Mouse (Mus musculus): ENCODE data around the gene Zfp385a. TPM values are rescaled to one million over a fixed set of nuclear protein-coding genes. Genes with fewer than 3 reads are reported as not detected.

Zfp385a gene
- polyA plus RNA-seq, 1 experiment from 2014 or later: 9.1 TPM

DNA sequence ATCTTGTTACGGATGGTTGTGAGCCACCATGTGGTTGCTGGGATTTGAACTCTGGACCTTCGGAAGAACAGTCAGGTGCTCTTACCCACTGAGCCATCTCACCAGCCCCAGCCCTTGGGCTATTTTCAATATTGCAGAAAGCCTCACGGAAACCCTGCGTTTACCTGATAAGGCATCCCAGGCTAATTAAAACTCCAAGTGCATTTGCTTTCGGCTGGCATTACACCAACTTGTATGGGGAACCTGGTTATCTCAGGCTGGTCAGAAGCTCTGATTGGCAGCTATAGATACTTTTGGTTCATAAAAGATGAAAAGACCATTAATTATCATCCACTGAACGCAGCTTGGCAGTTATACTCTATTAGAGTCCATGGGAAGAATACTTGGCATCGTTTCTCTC is 22.4 kb upstream of the Zfp385a start:
- Histone ChIP-seq H3K4me3 (ENCODE audit: control insufficient read depth in 1 of 2, insufficient read depth in 1 of 2, low read depth in 1 of 2, low read length in 2 of 2) (no peak overlapping the region), H3K36me3 (ENCODE audit: control insufficient read depth, insufficient read depth, low read length) (peaks cover 25% of the 10 kb centered on the region), H3K27ac (replicated peaks in 1 of 2; ENCODE audit: control insufficient read depth in 1 of 2, insufficient read depth in 1 of 2, low read depth in 2 of 2, low read length in 2 of 2) (peak overlapping the region in 1 of 2 experiments; percentile 25; a peak in 1 of 4 replicates), H3K27me3 (ENCODE audit: control insufficient read depth, insufficient read depth, low read length) (no peaks in the 10 kb centered on the region), H3K4me2 (ENCODE audit: low read length) (no peak overlapping the region), H3K4me1 (ENCODE audit: control insufficient read depth in 2 of 2, insufficient read depth in 2 of 2, low read length in 2 of 2) (peaks cover 50 to 74% of the 10 kb centered on the region in 2 experiments), H3K9me3 (ENCODE audit: control insufficient read depth, low read length) (no peaks in the 10 kb centered on the region), H3K9ac (ENCODE audit: low read length) (no peak overlapping the region)
- WGBS: 59% methylated on average over 6 of the region's 7 CpGs
- ATAC-seq (ENCODE audit: insufficient number of reproducible peaks, insufficient read depth, low FRiP score, low read depth): no peak

DNA sequence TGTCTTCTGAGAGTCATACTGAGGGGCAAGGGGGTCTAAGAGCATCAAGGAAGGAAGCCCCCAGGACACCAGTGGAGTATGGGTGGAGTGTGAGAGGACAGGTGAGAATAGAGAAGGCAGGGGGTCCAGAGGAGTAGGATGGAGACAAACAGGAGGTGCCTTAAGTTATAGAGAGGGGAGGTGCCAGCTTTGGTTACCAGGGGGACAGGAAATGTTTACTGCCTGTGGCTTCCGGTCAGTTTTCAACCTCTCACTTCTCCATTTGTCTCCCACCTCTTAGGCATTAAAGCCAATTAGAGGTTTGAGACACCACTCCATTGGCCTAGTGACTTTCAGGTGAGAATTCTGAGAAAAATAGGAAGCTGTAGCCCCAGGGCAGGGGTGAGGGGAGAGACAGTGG is 21.4 kb upstream of the Zfp385a start:
- peak overlapping the region; percentile 0 to 81; a peak in 2 of 4 replicates for H3K27ac ChIP-seq (replicated peaks in 1 of 2; ENCODE audit: control insufficient read depth in 1 of 2, insufficient read depth in 1 of 2, low read depth in 2 of 2, low read length in 2 of 2)
- H3K9ac ChIP-seq (ENCODE audit: low read length): peak overlapping the region; percentile 44
- no peaks in the 10 kb centered on the region for H3K9me3 ChIP-seq (ENCODE audit: control insufficient read depth, low read length)
- H3K4me3 ChIP-seq (ENCODE audit: control insufficient read depth in 1 of 2, insufficient read depth in 1 of 2, low read depth in 1 of 2, low read length in 2 of 2): no peak overlapping the region
- no peaks in the 10 kb centered on the region for H3K27me3 ChIP-seq (ENCODE audit: control insufficient read depth, insufficient read depth, low read length)
- H3K4me1 ChIP-seq (ENCODE audit: control insufficient read depth in 2 of 2, insufficient read depth in 2 of 2, low read length in 2 of 2): peaks cover 54 to 80% of the 10 kb centered on the region in 2 experiments
- H3K4me2 ChIP-seq (ENCODE audit: low read length): no peak overlapping the region
- WGBS: 40% methylated on average over 1 of the region's 1 CpGs
- ATAC-seq (ENCODE audit: insufficient number of reproducible peaks, insufficient read depth, low FRiP score, low read depth): no peak
- peaks cover 35% of the 10 kb centered on the region for H3K36me3 ChIP-seq (ENCODE audit: control insufficient read depth, insufficient read depth, low read length)

DNA sequence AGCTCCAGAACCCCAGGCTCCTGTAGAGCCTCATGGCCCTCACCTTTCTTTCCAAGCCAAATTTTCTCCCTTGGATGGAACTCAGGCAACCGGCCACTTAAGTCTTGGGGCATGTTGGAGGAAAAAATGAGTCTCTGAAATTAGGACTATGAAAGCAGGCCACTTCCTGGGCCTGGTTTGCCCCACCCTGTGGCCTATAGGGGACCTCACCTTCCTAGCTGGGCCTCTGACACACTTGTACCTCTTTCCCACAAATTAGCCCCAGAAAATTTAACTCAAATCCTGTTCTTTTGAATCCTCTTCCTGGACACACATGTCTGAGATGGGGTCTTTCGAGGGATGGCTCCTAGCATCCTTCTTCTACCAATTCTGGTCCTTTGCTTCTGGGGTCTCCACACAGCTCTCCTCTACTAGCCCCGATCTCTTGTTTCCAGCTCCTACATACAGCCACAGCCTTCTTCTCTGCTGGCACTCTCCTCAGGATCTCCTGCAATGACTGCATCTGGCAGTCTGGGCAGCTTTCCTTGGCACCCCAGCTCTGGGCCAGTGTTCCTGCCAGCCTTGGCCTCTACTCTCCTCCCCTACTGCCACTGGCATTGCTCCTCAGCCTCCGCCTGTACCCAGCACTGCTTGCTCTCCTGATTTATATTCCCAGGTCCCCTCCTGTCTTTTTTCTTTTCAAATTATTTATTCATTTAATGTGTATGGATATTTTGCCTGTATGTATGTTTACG is 20.1 kb upstream of the Zfp385a start:
- H3K9ac ChIP-seq (ENCODE audit: low read length): peak overlapping the region; percentile 55
- H3K27me3 ChIP-seq (ENCODE audit: control insufficient read depth, insufficient read depth, low read length): no peaks in the 10 kb centered on the region
- peak overlapping the region; percentile 75 to 81 for H3K27ac ChIP-seq (replicated peaks in 1 of 2; ENCODE audit: control insufficient read depth in 1 of 2, insufficient read depth in 1 of 2, low read depth in 2 of 2, low read length in 2 of 2)
- peak overlapping the region; percentile 51 for H3K4me2 ChIP-seq (ENCODE audit: low read length)
- H3K36me3 ChIP-seq (ENCODE audit: control insufficient read depth, insufficient read depth, low read length): peaks cover 48% of the 10 kb centered on the region
- H3K4me3 ChIP-seq (ENCODE audit: control insufficient read depth in 1 of 2, insufficient read depth in 1 of 2, low read depth in 1 of 2, low read length in 2 of 2): no peak overlapping the region
- H3K9me3 ChIP-seq (ENCODE audit: control insufficient read depth, low read length): no peaks in the 10 kb centered on the region
- peaks cover 61 to 88% of the 10 kb centered on the region in 2 experiments for H3K4me1 ChIP-seq (ENCODE audit: control insufficient read depth in 2 of 2, insufficient read depth in 2 of 2, low read length in 2 of 2)
- no peak for ATAC-seq (ENCODE audit: insufficient number of reproducible peaks, insufficient read depth, low FRiP score, low read depth)
- 85% methylated on average over 5 of the region's 5 CpGs for WGBS

DNA sequence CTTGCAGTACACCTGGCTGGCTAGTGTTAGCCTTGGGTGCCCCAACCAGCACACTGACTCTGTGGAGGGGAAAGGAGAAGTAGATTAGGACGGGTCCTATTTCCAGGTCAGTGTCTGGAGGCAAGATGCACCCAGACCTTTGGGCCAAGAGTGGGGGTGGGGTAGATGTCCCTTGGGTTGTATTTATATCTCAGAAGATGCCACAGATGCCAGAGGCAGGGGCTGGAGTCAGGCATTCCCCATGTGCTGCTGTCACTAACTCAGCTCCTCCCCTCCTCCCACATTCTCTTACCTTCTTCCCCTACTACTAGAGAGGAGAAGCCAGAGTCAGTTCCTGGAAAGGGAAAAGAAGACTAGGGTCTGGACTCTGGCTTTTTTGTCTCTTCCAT is 19.2 kb upstream of the Zfp385a start:
- Histone ChIP-seq H3K36me3 (ENCODE audit: control insufficient read depth, insufficient read depth, low read length) (peaks cover 57% of the 10 kb centered on the region), H3K4me2 (ENCODE audit: low read length) (peak overlapping the region; percentile 51), H3K4me3 (ENCODE audit: control insufficient read depth in 1 of 2, insufficient read depth in 1 of 2, low read depth in 1 of 2, low read length in 2 of 2) (peak overlapping the region in 1 of 2 experiments; percentile 5; a peak in 1 of 4 replicates), H3K9ac (ENCODE audit: low read length) (peak overlapping the region; percentile 55), H3K4me1 (ENCODE audit: control insufficient read depth in 2 of 2, insufficient read depth in 2 of 2, low read length in 2 of 2) (peaks cover 63 to 89% of the 10 kb centered on the region in 2 experiments), H3K27ac (replicated peaks in 1 of 2; ENCODE audit: control insufficient read depth in 1 of 2, insufficient read depth in 1 of 2, low read depth in 2 of 2, low read length in 2 of 2) (peak overlapping the region; percentile 75 to 81), H3K9me3 (ENCODE audit: control insufficient read depth, low read length) (no peaks in the 10 kb centered on the region), H3K27me3 (ENCODE audit: control insufficient read depth, insufficient read depth, low read length) (no peaks in the 10 kb centered on the region)
- WGBS: 12% methylated on average over 1 of the region's 1 CpGs
- 0 out of 2 replicates have a peak, but pooled peaks have one; percentile 34 for ATAC-seq (ENCODE audit: insufficient number of reproducible peaks, insufficient read depth, low FRiP score, low read depth)

DNA sequence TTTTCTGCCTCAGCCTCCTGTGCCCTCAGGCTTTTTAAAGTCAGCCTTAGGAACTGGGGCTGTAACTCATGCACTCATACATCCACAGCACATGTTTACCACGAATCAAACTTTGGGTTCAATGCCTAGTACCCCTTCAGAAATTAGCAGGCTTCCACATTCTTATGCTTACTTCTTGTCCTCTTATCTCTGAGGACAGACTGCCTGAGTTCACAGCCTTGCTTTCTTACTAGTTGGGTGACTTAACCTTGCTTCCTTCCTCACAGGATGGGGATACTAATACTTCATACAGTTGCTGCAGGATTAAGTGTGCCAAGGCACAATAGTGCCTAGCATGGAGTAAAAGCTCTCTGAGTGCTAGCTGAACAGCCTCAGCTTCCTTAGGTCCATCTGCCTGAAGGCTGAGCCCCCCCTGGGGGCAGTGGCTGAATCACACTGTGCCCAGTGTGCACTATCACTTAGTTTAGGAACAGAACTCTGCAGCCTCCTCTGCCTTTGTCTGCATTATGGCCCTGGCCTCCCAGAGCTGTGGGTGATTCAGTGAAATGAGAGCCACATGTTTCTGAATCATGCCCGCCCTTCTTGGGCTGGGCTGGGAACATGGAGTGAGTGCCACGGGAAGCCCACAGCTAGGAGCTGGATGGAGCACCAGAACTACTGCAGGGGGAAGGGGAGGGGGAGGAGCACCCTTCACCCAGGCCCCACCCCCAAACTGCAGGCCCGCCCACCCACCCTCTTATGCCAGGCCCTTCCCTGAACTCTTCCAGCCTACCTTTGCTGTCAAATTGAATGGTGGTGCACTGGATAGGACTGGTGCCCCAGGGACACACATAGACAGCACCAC is 18.6 kb upstream of the Zfp385a start:
- Histone ChIP-seq H3K27me3 (ENCODE audit: control insufficient read depth, insufficient read depth, low read length) (no peaks in the 10 kb centered on the region), H3K9me3 (ENCODE audit: control insufficient read depth, low read length) (no peaks in the 10 kb centered on the region), H3K4me2 (ENCODE audit: low read length) (peak overlapping the region; percentile 51), H3K9ac (ENCODE audit: low read length) (peak overlapping the region; percentile 42), H3K27ac (replicated peaks in 1 of 2; ENCODE audit: control insufficient read depth in 1 of 2, insufficient read depth in 1 of 2, low read depth in 2 of 2, low read length in 2 of 2) (peak overlapping the region; percentile 81 to 92), H3K36me3 (ENCODE audit: control insufficient read depth, insufficient read depth, low read length) (peaks cover 63% of the 10 kb centered on the region), H3K4me1 (ENCODE audit: control insufficient read depth in 2 of 2, insufficient read depth in 2 of 2, low read length in 2 of 2) (peaks cover 62 to 86% of the 10 kb centered on the region in 2 experiments), H3K4me3 (ENCODE audit: control insufficient read depth in 1 of 2, insufficient read depth in 1 of 2, low read depth in 1 of 2, low read length in 2 of 2) (no peak overlapping the region)
- 27% methylated on average over 4 of the region's 4 CpGs for WGBS
- ATAC-seq (ENCODE audit: insufficient number of reproducible peaks, insufficient read depth, low FRiP score, low read depth): peak; percentile 45; the same call in 1 of the 2 replicates

DNA sequence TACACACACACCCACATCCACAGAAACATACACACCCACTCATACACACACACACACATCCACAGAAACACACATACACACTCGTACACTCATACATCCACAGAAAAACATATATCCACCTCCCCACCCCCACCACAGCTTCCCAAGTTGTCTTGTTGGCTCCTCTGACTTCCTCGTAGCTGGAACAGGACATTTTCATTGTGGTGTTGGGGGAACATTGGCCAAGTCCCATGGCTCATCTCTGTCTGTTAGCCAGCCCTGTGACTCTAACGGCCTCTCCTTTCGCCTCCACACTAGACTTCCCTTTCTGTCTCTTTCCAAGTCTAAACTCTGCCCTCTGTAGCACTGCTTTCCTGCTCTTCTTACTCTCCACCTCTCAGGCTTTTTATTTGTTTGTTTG is 17.9 kb upstream of the Zfp385a start:
- H3K9ac ChIP-seq (ENCODE audit: low read length): peak overlapping the region; percentile 42
- H3K36me3 ChIP-seq (ENCODE audit: control insufficient read depth, insufficient read depth, low read length): peaks cover 70% of the 10 kb centered on the region
- 69% methylated on average over 4 of the region's 4 CpGs for WGBS
- H3K9me3 ChIP-seq (ENCODE audit: control insufficient read depth, low read length): no peaks in the 10 kb centered on the region
- H3K4me1 ChIP-seq (ENCODE audit: control insufficient read depth in 2 of 2, insufficient read depth in 2 of 2, low read length in 2 of 2): peaks cover 62 to 81% of the 10 kb centered on the region in 2 experiments
- peak overlapping the region; percentile 51; the same call in 1 of the 2 replicates for H3K4me2 ChIP-seq (ENCODE audit: low read length)
- ATAC-seq (ENCODE audit: insufficient number of reproducible peaks, insufficient read depth, low FRiP score, low read depth): no peak
- peak overlapping the region; percentile 81 to 92; a peak in 3 of 4 replicates for H3K27ac ChIP-seq (replicated peaks in 1 of 2; ENCODE audit: control insufficient read depth in 1 of 2, insufficient read depth in 1 of 2, low read depth in 2 of 2, low read length in 2 of 2)
- H3K4me3 ChIP-seq (ENCODE audit: control insufficient read depth in 1 of 2, insufficient read depth in 1 of 2, low read depth in 1 of 2, low read length in 2 of 2): no peak overlapping the region
- H3K27me3 ChIP-seq (ENCODE audit: control insufficient read depth, insufficient read depth, low read length): no peaks in the 10 kb centered on the region

DNA sequence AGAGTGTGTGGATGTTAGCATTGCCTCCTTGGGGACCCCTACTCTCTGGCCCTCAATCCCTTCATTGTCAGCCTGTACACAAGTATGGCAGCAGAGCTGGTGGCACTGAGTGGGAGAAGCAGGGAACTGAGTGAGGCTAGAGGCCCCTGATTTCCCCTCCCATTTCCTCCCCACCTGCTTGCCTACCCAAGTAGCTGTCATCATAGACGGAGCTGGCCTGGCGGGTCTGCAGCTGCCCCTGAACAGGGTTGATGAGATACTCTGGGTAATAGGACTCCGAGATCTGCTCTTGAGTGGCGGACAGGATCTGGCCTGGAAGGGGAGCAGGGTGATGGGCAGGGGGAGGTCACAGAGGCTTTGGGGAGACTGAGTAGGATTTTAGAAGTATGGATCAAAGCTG is 16.2 kb upstream of the Zfp385a start:
- Histone ChIP-seq H3K27ac (replicated peaks in 1 of 2; ENCODE audit: control insufficient read depth in 1 of 2, insufficient read depth in 1 of 2, low read depth in 2 of 2, low read length in 2 of 2) (peak overlapping the region; percentile 95 to 99), H3K9me3 (ENCODE audit: control insufficient read depth, low read length) (no peaks in the 10 kb centered on the region), H3K27me3 (ENCODE audit: control insufficient read depth, insufficient read depth, low read length) (no peaks in the 10 kb centered on the region), H3K4me2 (ENCODE audit: low read length) (0 out of 2 replicates have a peak overlapping the region, but pooled peaks have one; percentile 25), H3K4me1 (ENCODE audit: control insufficient read depth in 2 of 2, insufficient read depth in 2 of 2, low read length in 2 of 2) (peaks cover 52 to 68% of the 10 kb centered on the region in 2 experiments), H3K9ac (ENCODE audit: low read length) (peak overlapping the region; percentile 51), H3K36me3 (ENCODE audit: control insufficient read depth, insufficient read depth, low read length) (peaks cover 79% of the 10 kb centered on the region), H3K4me3 (ENCODE audit: control insufficient read depth in 1 of 2, insufficient read depth in 1 of 2, low read depth in 1 of 2, low read length in 2 of 2) (no peak overlapping the region)
- no peak for ATAC-seq (ENCODE audit: insufficient number of reproducible peaks, insufficient read depth, low FRiP score, low read depth)
- 35% methylated on average over 4 of the region's 4 CpGs for WGBS

Measured in heart, embryonic 14.5 days (tissue).